Mouse (Mus musculus) gastrocnemius, postnatal 4 days (tissue): ENCODE measurements around the gene Pank4. TPM values are rescaled to one million over a fixed set of nuclear protein-coding genes. Genes with fewer than 3 reads are reported as not detected.
A peak's percentile ranks its signal among the peaks of the same experiment; 100 is the strongest.

Experiments
- DNase-seq, 2 experiments: peaks; one replicate each; pipeline ENCODE4 v3.0.0; 2021 to 2022; ENCODE audit warnings: low spot score in 2 of 2, mixed read lengths in 2 of 2
- total RNA-seq, 2 experiments: library from RNA; stranded (reverse); gene quantifications; 2 replicates each; pipeline ENCODE4 v1.2.3; 2021

Pank4 gene
- total RNA-seq, 2 experiments from 2014 or later: 27.4 to 29.9 TPM

DNA sequence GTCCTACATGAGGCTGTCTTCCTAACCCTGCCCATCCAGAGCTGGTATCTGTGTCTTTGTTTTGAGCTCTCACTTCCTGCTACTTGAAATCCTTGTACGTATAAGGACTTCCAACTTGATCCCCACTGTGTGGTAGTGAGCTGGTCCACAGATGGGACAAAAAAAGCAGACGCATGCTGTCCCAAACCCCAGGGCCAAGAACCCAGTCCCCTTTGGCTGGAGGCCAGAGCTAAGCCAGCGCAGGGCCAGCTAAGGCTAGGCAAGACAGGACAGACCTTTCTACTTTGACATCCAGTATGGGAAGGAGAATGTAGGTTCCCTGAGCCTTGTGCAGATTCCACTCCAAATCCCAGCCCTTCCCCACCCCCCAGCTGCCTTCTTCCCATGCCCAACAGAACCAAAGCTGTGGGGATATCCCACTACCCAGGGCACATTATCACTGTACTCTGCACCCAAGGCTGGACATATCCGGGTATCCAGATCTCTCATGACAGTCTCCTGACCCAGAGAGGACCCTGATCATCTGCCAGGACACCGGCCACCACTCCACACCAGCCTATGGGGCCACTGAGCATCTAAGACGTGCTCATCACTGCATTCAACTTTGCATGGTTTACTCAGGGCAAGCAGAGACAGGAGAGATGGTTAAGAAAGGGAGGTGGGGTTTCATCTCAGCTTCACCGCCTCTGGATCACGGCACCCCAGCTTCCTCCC lies 47.5 kb downstream of the Pank4 start:
- DNase-seq: no peak

DNA sequence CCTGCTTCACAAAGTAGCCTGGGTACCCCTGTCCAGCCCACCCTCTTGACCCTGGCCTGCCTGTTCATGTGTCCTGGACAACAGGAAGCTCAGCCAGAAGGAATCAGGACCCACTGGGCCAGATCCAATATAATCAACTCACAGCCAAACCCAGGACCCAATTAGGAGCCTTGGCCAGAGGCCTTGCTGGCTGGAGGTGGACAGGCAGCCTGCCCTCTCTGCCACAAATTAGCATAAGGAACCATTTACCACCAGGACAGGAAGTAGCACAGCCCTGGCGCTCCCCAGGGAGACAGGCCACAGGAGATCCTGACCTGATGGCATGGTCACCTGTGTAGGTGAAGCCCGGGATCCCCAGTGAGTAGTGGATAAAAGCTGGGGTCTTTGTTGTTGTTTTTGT lies 48.2 kb downstream of the Pank4 start:
- DNase-seq: no peak

- peak; percentile 40 to 65 for DNase-seq
Observed at GRCm38 (mm10) chr4:155012788-155013187, 48.9 kb downstream of the Pank4 start.

GRCm38 (mm10) chr4:155014244-155014643 lies 50.3 kb downstream of the Pank4 start:
- no peak for DNase-seq

- no peak for DNase-seq
Observed at GRCm38 (mm10) chr4:155014791-155015190, 50.9 kb downstream of the Pank4 start.

- DNase-seq: no peak
Observed at GRCm38 (mm10) chr4:155015550-155015949, 51.6 kb downstream of the Pank4 start.

GRCm38 (mm10) chr4:155016807-155017206 lies 52.9 kb downstream of the Pank4 start:
- DNase-seq: no peak

GRCm38 (mm10) chr4:155017253-155017878 lies 53.4 kb downstream of the Pank4 start:
- no peak for DNase-seq

GRCm38 (mm10) chr4:155018066-155018465 lies 54.1 kb downstream of the Pank4 start:
- no peak for DNase-seq

DNA sequence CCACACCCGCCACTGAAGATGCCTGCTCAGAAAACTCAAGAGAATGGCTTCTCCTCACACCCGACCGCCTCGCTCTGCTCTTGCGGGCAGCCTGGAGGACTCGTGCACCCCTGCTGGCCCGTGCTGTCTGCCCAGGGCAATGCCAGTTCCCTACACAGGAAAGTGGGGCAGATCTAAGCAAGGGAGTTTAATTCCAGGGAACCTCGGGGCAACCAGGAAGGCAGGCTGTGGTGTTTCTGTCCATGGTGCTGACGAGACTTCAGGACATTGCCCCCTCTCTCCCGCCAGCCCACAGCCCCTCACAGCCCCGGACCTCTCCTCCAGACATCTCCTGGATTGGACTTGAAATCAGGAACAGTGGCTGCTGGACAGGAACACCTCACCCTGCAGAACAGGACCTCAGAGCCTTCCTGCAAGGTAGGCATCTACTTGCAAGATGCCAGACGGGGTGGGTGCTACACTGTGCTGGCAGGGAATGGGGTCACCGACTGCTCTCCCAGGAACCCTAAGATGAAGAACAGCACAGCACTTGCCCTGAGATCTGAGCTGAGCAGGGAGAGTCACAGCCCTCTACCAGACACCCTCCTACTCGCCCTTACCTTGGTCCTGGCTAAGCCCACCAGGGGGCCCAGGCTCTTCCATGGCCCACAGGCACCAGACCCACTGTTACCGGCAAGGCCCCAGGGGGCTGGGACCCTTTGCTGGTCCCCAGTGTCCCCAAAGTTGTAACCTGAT lies 54.8 kb downstream of the Pank4 start:
- peak in 1 of 2 experiments; percentile 35 for DNase-seq

- no peak for DNase-seq
Observed at GRCm38 (mm10) chr4:155019336-155019847, 55.5 kb downstream of the Pank4 start.

- DNase-seq: no peak
Observed at GRCm38 (mm10) chr4:155020141-155020540, 56.2 kb downstream of the Pank4 start.

GRCm38 (mm10) chr4:155020813-155021212 lies 56.9 kb downstream of the Pank4 start:
- DNase-seq: no peak

GRCm38 (mm10) chr4:155022228-155022855 lies 58.4 kb downstream of the Pank4 start:
- DNase-seq: no peak

DNA sequence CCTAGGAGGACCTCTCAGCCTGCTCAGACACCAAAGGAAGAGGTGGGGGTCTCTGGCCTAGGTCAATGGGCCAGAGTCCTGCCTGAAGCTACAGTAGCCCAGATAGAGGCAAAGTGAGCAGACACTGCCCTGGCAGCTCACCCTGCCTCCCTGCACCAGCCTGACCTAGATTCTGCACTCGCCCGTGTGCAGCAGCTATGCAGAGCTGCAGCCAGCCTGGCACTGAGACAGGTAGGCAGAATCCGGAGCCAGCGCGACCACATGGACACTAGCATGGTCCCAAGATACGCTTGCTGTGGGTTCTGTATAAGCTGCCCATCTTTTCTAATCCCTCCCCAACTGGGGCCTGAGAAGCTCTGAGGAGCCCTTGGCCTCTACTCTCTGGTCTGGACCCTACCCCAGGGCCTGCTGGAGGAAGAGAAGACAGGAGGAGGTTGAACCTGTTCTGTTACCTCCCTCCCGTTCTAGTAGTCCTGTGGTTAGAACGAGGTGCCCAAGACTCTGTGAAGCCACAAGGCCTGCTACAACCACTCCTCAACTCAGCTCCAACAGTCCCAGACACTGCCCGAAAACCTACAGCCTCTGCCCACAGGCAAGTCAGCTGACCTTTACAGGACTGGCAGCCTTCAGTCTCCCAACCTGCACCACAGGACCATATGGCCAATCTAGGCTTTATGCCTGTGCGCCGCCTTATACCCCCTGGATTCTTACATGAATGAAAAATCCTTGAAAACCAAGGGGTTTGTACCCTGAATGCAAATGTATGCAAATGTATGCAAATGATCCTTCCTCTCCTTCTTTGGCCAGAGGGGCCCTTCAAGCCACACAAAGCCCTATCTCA lies 60.5 kb downstream of the Pank4 start:
- no peak for DNase-seq

Other genes starting within 250 kb of the Pank4 start
- gene Ttc34, start 126.7 kb upstream of the Pank4 start, total RNA-seq: under 1 TPM; 0.13 to 0.22 TPM
- under 1 TPM; 0.34 to 0.62 TPM for gene Mmel1, start 94.5 kb upstream of the Pank4 start, total RNA-seq
- 100 to 1,000 TPM; 100 to 112 TPM for gene Fam213b, start 65.0 kb upstream of the Pank4 start, total RNA-seq
- 1 to 10 TPM; 3.2 to 4.3 TPM for gene Tnfrsf14, start 35.6 kb upstream of the Pank4 start, total RNA-seq
- under 1 TPM; 0.49 to 0.67 TPM for gene Hes5, start 3.2 kb upstream of the Pank4 start, total RNA-seq
- gene Plch2, start 92.7 kb downstream of the Pank4 start, total RNA-seq: under 1 TPM; 0.15 to 0.29 TPM
- 10 to 100 TPM; 12.2 to 14.0 TPM for gene Pex10, start 102.9 kb downstream of the Pank4 start, total RNA-seq
- 10 to 100 TPM; 61.1 to 63.1 TPM for gene Rer1, start 122.3 kb downstream of the Pank4 start, total RNA-seq
- gene Morn1, start 122.5 kb downstream of the Pank4 start, total RNA-seq: 1 to 10 TPM; 3.9 to 4.4 TPM